Mouse (Mus musculus) brain, embryonic 14.5 days (tissue): ENCODE results near the gene Zfp446. TPM values are rescaled to one million over a fixed set of nuclear protein-coding genes. Genes with fewer than 3 reads are reported as not detected.

Source experiments
- DNase-seq: peaks from one replicate; pipeline ENCODE4 v3.0.0-alpha.2; 2011; ENCODE audit warnings: low read depth
- CTCF ChIP-seq: fragments of 200-500 bp; IDR thresholded peaks from 2 replicates; pipeline ENCODE4 v1.5.1; 2012; ENCODE audit warnings: inconsistent platforms, mild to moderate bottlenecking, moderate library complexity, borderline replicate concordance; ENCODE audit not compliant: insufficient read depth, insufficient read length; ENCODE audit errors: extremely low read depth
- POLR2A ChIP-seq: fragments of 200-500 bp; IDR thresholded peaks from 2 replicates; pipeline ENCODE4 v1.6.1; 2012; ENCODE audit warnings: mild to moderate bottlenecking, inconsistent platforms, borderline replicate concordance; ENCODE audit not compliant: poor library complexity, insufficient read depth, insufficient read length, severe bottlenecking; ENCODE audit errors: extremely low read depth
- polyA plus RNA-seq: library from polyadenylated mRNA; depleted of rRNA; stranded (reverse); fragments of >200 nt; gene quantifications from 2 replicates; pipeline ENCODE4 v1.2.3, GENCODE M21; 2012

Zfp446 gene
- polyA plus RNA-seq, 1 experiment, result 16.5 TPM

- TF ChIP-seq CTCF (no peak), POLR2A (no peak)
Observed at GRCm38 (mm10) chr7:12997230-12997629, 19.6 kb downstream of the Zfp446 start.

GRCm38 (mm10) chr7:12998053-12998452, 20.4 kb downstream of the Zfp446 start, which contains the start of gene Slc27a5:
Gene Slc27a5, minus strand, starts transcription at chr7:12998192.
- DNase-seq, result no peak
- TF ChIP-seq CTCF (no peak), POLR2A (no peak)

More at GRCm38 (mm10) chr7:12997230-12997629, 19.6 kb downstream of the Zfp446 start:
- DNase-seq, result no peak

DNA sequence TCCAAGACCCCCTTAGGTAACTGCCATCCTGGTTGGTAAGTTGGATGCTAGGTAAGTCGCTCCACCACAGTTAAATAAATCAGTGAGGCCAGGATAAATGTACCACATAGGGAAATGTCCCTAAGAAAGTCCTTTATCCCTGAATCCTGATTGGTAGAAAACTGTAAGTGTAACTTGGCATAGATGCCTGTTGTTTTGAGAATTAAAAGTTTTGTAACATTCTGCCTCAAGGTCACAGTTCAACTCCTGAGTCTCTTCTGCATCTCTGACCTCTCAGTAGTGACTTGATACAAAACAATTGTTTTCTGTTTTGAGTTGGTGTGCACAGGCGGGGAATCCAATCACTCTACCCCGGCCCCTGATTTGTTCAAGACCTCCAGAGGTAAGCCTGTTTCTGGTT, 21.2 kb downstream of the Zfp446 start, which contains the start of gene Trim28:
TSS of gene Trim28 (plus strand) at position 264 of the 400 bp plus-strand sequence.
- TF ChIP-seq CTCF (no peak), POLR2A (no peak)
- DNase-seq, result no peak

- DNase-seq, result no peak
- TF ChIP-seq POLR2A (no peak), CTCF (no peak)
Observed at GRCm38 (mm10) chr7:13001584-13001983, 23.9 kb downstream of the Zfp446 start.

DNA sequence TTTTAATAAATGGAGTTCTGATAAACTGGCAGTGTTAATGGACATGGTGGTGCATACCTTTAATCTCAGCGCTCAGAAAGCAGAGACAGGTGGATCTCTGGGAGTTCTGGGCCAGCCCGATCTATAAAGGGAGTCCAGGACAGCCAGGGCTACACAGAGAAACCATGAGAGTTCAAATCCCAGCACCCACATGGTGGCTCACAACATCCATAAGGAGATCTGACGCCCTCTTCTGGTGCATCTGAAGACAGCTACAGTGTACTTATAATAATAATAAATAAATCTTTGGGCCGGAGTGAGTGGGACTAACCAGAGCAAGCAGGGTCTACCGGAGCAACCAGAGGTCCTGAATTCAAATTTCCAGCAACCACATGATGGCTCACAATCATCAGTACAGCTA, 25.7 kb downstream of the Zfp446 start:
- no peak for DNase-seq
- TF ChIP-seq CTCF (no peak), POLR2A (no peak)

- peak; percentile 24 for DNase-seq
Observed at GRCm38 (mm10) chr7:13006011-13006410, 28.4 kb downstream of the Zfp446 start.

DNA sequence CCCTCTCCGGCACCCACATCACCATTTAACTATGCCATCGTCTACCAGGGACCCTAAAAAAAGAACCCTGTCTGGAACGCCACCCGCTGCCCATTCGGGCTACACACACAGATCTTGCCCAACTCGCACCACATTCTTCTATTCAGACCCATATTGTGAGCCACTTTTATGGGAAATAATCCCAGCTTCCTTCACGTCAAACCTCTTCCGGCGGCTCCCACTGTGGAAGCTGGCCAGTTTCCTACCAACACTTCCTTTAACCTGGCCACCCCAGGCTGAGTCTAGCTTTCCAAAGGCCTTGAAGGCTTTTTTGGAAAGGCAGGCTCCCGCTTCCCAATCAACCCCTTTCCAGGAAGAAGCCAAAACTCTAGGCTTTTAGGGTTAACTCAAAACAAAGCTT, 28.9 kb downstream of the Zfp446 start:
- DNase-seq, result no peak

More at GRCm38 (mm10) chr7:13006011-13006410, 28.4 kb downstream of the Zfp446 start:
- TF ChIP-seq CTCF (no peak), POLR2A (no peak)

GRCm38 (mm10) chr7:13007341-13008092, 29.9 kb downstream of the Zfp446 start:
- no peak for TF ChIP-seq CTCF
- TF ChIP-seq POLR2A, result no peak
- no peak for DNase-seq

More for the DNA sequence above, 28.9 kb downstream of the Zfp446 start:
- TF ChIP-seq CTCF (no peak), POLR2A (no peak)

- peak; percentile 99 for DNase-seq
- TF ChIP-seq CTCF (peak; percentile 96), POLR2A (peak; percentile 11; the same call in 1 of the 2 replicates)
Observed at GRCm38 (mm10) chr7:13009143-13010004, 31.7 kb downstream of the Zfp446 start.

DNA sequence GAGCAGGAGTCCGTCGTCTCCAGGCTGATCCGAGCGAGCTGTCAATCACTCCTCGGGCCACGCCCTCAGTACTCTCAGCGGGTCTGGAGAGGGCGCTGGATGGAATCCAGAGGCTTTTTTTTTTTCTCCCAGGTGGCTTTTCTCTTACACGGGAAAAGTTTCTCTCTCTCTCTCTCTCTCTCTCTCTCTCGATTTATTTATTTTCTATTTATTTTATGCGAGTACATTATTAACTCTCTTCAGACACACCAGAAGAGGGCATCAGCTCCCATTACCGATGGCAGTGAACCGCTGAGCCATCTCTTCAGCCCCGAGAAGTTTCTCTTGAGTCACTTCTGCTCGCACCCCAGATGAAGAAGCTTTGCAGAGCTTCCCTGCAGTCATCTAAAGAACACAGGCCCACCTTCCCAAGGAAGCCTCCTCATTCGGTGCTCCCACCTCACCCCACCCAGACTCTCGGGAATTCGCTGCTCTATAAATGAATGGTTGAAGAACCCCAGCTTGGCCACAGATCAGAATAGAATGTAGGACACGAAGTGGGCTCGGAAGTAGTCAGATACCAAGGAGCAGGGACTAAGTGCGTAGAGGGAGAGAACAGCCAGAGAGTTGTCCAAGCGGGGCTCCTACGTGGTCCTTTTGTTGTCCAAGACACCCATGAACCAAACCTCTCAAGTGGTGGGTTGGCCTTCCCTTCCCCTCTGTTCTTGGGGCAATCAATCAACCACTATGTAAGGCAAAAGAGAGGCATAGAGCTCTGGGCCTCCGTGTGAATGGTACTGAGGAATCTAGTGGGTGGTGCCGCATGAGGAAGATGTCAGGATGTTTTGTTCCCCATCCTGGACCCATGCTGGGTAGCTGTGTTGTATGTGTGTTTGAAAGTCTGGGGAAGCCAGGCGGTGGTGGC, 32.6 kb downstream of the Zfp446 start, which contains the start of gene Zbtb45:
TSS of gene Zbtb45 (minus strand) at position 30 of the 904 bp plus-strand sequence.
- no peak for DNase-seq
- TF ChIP-seq CTCF (no peak), POLR2A (no peak)

DNA sequence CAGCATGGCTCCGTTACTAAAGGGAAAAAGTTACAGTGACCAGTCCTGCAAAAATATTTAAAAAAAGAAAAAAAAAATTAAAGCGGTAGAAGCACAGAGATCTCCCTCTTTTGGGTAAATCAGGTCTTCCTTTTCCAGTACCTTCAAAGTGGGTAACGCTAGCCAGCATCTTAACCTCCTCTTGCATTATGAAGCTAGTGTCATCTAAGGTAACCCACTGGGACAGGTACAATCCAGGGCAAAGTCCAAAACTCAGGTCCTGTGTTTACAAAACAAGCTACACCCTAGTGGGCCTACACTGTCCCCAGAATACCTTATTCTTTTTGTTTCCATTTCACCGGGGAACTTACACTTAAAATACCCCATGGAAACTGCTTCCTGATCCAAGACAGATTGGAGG, 36.0 kb downstream of the Zfp446 start:
- DNase-seq, result no peak

More for the DNA sequence above, 36.0 kb downstream of the Zfp446 start:
- TF ChIP-seq POLR2A, result no peak
- TF ChIP-seq CTCF, result no peak
